ENCODE assay signal across 24 mouse cellular contexts in the genomic region with DNA sequence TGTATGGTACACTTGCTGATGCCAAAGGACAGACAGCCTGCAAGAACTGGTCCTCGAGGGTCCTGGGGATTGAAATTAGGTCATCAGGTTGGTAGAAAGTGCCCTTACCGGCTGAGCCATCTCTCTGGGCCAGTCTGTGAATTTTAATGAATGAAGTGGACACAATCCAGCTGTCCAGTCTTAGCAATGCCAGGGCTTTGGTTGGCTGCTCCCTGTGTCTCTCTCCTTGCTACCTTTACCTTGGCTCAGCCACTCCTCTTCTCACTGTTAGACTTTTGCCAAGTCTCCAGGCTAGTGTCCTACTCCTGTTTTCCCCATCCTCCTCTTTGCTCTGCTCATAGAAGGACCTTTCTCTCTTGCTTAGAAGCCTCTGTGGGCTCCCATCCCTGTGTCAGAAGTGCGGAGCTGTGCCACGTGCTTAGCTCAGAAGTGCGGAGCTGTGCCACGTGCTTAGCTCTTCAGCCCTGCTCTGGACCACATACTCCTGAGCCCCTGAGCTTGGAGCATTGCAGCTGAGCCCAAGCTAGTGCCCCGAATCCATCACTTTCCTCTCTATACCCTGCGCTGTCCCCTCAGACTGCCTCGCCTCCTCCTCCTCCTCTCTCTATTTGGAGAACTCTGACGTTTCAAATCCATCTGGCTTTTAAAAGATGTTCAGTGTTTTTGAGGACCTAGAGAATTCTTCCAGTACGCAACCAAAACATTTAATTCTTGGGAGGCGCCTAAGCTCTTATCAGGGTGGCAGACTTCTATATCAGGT. TPM values are rescaled to one million over a fixed set of nuclear protein-coding genes. Genes with fewer than 3 reads are reported as not detected.
DNase-seq lines count a peak whose midpoint lies in the region; ATAC-seq and TF ChIP-seq lines count a peak whose summit lies in the region.
"Had no signal": no experiment of that assay in that cellular context is flagged by ENCODE, and none has a peak within 500 bp of the region (broad histone marks: within the 10 kb centered on the region; RNA-seq: fewer than 3 reads in every experiment).

No protein-coding gene starts in this region.

- no peak overlapping the region for H3K4me3 ChIP-seq in intestine, postnatal 0 days (ENCODE audit: low read depth, low read length)
- H3K4me3 ChIP-seq: embryonic facial prominence, embryonic 15.5 days; forebrain, embryonic 15.5 days; hindbrain, embryonic 10.5 days; kidney, embryonic 15.5 days; limb, embryonic 12.5 days had no signal

- H3K27me3 ChIP-seq in intestine, postnatal 0 days (replicated peaks; ENCODE audit: control insufficient read depth, insufficient read depth, low read length) = no peaks in the 10 kb centered on the region
- H3K27me3 ChIP-seq: embryonic facial prominence, embryonic 15.5 days; forebrain, embryonic 15.5 days; kidney, embryonic 15.5 days; limb, embryonic 12.5 days; Patski had no signal

- no peak overlapping the region for H3K27ac ChIP-seq in intestine, postnatal 0 days (ENCODE audit: low read depth, low read length)
- H3K27ac ChIP-seq: embryonic facial prominence, embryonic 15.5 days; forebrain, embryonic 15.5 days; hindbrain, embryonic 10.5 days; kidney, embryonic 15.5 days; limb, embryonic 12.5 days; macrophage had no signal

- peak; percentile 72 for DNase-seq in heart, adult 11 months
- DNase-seq in heart, adult 18-20 months = no peak
- peak; percentile 5 to 26 for DNase-seq in left cerebral cortex, postnatal 10 days (ENCODE audit: extremely low spot score in 1 of 2, low spot score in 2 of 2)
- DNase-seq in left cerebral cortex, postnatal 4 days = no peak
- peak; percentile 18 to 44 for DNase-seq in frontal cortex, postnatal 36 days (ENCODE audit: low spot score in 2 of 2)
- peak; percentile 23 for DNase-seq in right cerebral cortex, postnatal 25 days
- no peak for DNase-seq in kidney, adult 9 months
- DNase-seq: adrenal gland, adult 2 months; cerebellum, adult 18-20 months; kidney, postnatal 36 days; liver, postnatal 0 days had no signal

- intact Hi-C loops in left cerebral cortex, postnatal 10 days (cut with DNase I) = no loop called here
- intact Hi-C loops in left cerebral cortex, postnatal 4 days (cut with DNase I) = no loop called here

- TF ChIP-seq CTCF in intestine, postnatal 0 days (IDR thresholded peaks at IDR 0.05; ENCODE audit: low read depth) = no peak

- no peak overlapping the region for H3K4me2 ChIP-seq in intestine, postnatal 0 days (replicated peaks; ENCODE audit: low read depth)
- H3K4me2 ChIP-seq: embryonic facial prominence, embryonic 15.5 days; forebrain, embryonic 15.5 days; heart, embryonic 11.5 days; kidney, embryonic 15.5 days; limb, embryonic 12.5 days; liver, embryonic 11.5 days had no signal

- H3K36me3 ChIP-seq in intestine, postnatal 0 days (ENCODE audit: control insufficient read depth, insufficient read depth) = no peaks in the 10 kb centered on the region
- H3K36me3 ChIP-seq: embryonic facial prominence, embryonic 15.5 days; forebrain, embryonic 15.5 days; hindbrain, embryonic 10.5 days; kidney, embryonic 15.5 days; limb, embryonic 12.5 days had no signal

- 78% methylated on average over 12 of the region's 12 CpGs for WGBS in intestine, postnatal 0 days

- ATAC-seq in intestine, postnatal 0 days = no peak
- ATAC-seq: forebrain, embryonic 15.5 days; hindbrain, embryonic 16.5 days; intestine, embryonic 16.5 days; liver, postnatal 0 days; lung, postnatal 0 days; Patski had no signal

- no peaks in the 10 kb centered on the region for H3K4me1 ChIP-seq in intestine, postnatal 0 days (replicated peaks; ENCODE audit: control insufficient read depth, insufficient read depth, low read length)
- H3K4me1 ChIP-seq: embryonic facial prominence, embryonic 15.5 days; forebrain, embryonic 15.5 days; hindbrain, embryonic 10.5 days; kidney, embryonic 15.5 days; limb, embryonic 12.5 days had no signal

- no peak overlapping the region for H3K9ac ChIP-seq in intestine, postnatal 0 days (ENCODE audit: low read depth, low read length)
- H3K9ac ChIP-seq: embryonic facial prominence, embryonic 15.5 days; forebrain, embryonic 15.5 days; kidney, embryonic 15.5 days; limb, embryonic 12.5 days; liver, postnatal 0 days had no signal

- H3K9me3 ChIP-seq in intestine, postnatal 0 days (ENCODE audit: control insufficient read depth) = no peaks in the 10 kb centered on the region
- H3K9me3 ChIP-seq: embryonic facial prominence, embryonic 15.5 days; forebrain, embryonic 15.5 days; hindbrain, embryonic 10.5 days; kidney, embryonic 15.5 days; limb, embryonic 12.5 days had no signal

RNA-seq across cellular contexts. Expression of a gene that starts 48.2 kb away (rescaled TPM):
- total RNA-seq in heart, adult 18-20 months (2021) = 100 to 1,000 TPM; 104 to 113 TPM
- 10 to 100 TPM; 27.5 to 28.1 TPM for total RNA-seq in left cerebral cortex, postnatal 10 days (2021)
- 10 to 100 TPM; 22.5 to 23.0 TPM for total RNA-seq in left cerebral cortex, postnatal 4 days (2021)
- polyA plus RNA-seq in intestine, postnatal 0 days (2015; fragmentation: Nextera tagmentation; extraction: Ambion mirVana) = 11.6 and 13.0 TPM in 2 replicates

Comparison
In these comparisons a context has a peak if more than half of its experiments do, and no peak if none do; other contexts are left out.
1. DNase-seq: peak in heart, adult 11 months (single experiment), left cerebral cortex, postnatal 10 days (2 of 2), frontal cortex, postnatal 36 days (2 of 2) and right cerebral cortex, postnatal 25 days (single experiment); none in heart, adult 18-20 months (0 of 2), left cerebral cortex, postnatal 4 days (single experiment) and kidney, adult 9 months (single experiment).